Mouse (Mus musculus): ENCODE results near the gene Fam135a. TPM values are rescaled to one million over a fixed set of nuclear protein-coding genes. Genes with fewer than 3 reads are reported as not detected.

The Fam135a gene
- total and polyA plus RNA-seq, 2 experiments from 2014 or later, result 22.0 to 38.0 TPM

- TF ChIP-seq CTCF (IDR thresholded peaks at IDR 0.05), result no peak
- Histone ChIP-seq H3K27me3 (ENCODE audit: insufficient read depth, low read length) (no peaks in the 10 kb centered on the region), H3K27ac (ENCODE audit: low read depth, low read length) (no peak overlapping the region), H3K36me3 (ENCODE audit: insufficient read depth, low read length) (0 out of 2 replicates have a peak, but pooled peaks cover 2% of the 10 kb centered on the region), H3K4me1 (ENCODE audit: insufficient read depth, low read length) (peaks cover 6% of the 10 kb centered on the region; the same call in 1 of the 2 replicates), H3K9me3 (ENCODE audit: low read length) (no peaks in the 10 kb centered on the region), H3K9ac (replicated peaks; ENCODE audit: low read length, poor library complexity, severe bottlenecking) (no peak overlapping the region), H3K4me2 (ENCODE audit: low read depth, low read length, poor library complexity, severe bottlenecking) (no peak overlapping the region), H3K4me3 (ENCODE audit: low read depth, low read length) (no peak overlapping the region)
- 85% methylated on average over 8 of the region's 8 CpGs for WGBS
- ATAC-seq (ENCODE audit: low FRiP score) (no peak), DNase-seq (ENCODE audit: low spot score) (no peak)
Measured at GRCm38 (mm10) chr1:24007621-24008020, 92.5 kb downstream of the Fam135a start.

GRCm38 (mm10) chr1:24005070-24005804 is 94.9 kb downstream of the Fam135a start, which contains the start of gene Sdhaf4:
TSS of gene Sdhaf4 (minus strand) at chr1:24005656.
- Histone ChIP-seq H3K27me3 (ENCODE audit: insufficient read depth, low read length) (no peaks in the 10 kb centered on the region), H3K4me3 (ENCODE audit: low read depth, low read length) (peak within 1 kb of the TSS; percentile 58), H3K36me3 (ENCODE audit: insufficient read depth, low read length) (0 out of 2 replicates have a peak, but pooled peaks cover 5% of the 10 kb centered on the region), H3K27ac (ENCODE audit: low read depth, low read length) (peak within 1 kb of the TSS; percentile 82), H3K9ac (replicated peaks; ENCODE audit: low read length, poor library complexity, severe bottlenecking) (peak within 1 kb of the TSS; percentile 77), H3K4me2 (ENCODE audit: low read depth, low read length, poor library complexity, severe bottlenecking) (peak within 1 kb of the TSS; percentile 50), H3K9me3 (ENCODE audit: low read length) (no peaks in the 10 kb centered on the region), H3K4me1 (ENCODE audit: insufficient read depth, low read length) (peaks cover 6% of the 10 kb centered on the region; the same call in 1 of the 2 replicates)
- DNase-seq (ENCODE audit: low spot score), result peak; percentile 94
- peak; percentile 96 for ATAC-seq (ENCODE audit: low FRiP score)
- 1% methylated on average over 47 of the region's 47 CpGs for WGBS
- no peak for TF ChIP-seq CTCF (IDR thresholded peaks at IDR 0.05)

GRCm38 (mm10) chr1:23999318-23999717 is 100.8 kb downstream of the Fam135a start:
- ATAC-seq (ENCODE audit: low FRiP score) (no peak), DNase-seq (ENCODE audit: low spot score) (no peak)
- H3K9ac ChIP-seq (replicated peaks; ENCODE audit: low read length, poor library complexity, severe bottlenecking), result no peak overlapping the region
- H3K4me3 ChIP-seq (ENCODE audit: low read depth, low read length), result no peak overlapping the region
- H3K4me1 ChIP-seq (ENCODE audit: insufficient read depth, low read length), result peaks cover 3% of the 10 kb centered on the region; the same call in 1 of the 2 replicates
- WGBS, result 96% methylated on average over 5 of the region's 5 CpGs
- no peak for TF ChIP-seq CTCF (IDR thresholded peaks at IDR 0.05)
- no peaks in the 10 kb centered on the region for H3K27me3 ChIP-seq (ENCODE audit: insufficient read depth, low read length)
- peaks cover 10% of the 10 kb centered on the region; the same call in 1 of the 2 replicates for H3K36me3 ChIP-seq (ENCODE audit: insufficient read depth, low read length)
- no peak overlapping the region for H3K4me2 ChIP-seq (ENCODE audit: low read depth, low read length, poor library complexity, severe bottlenecking)
- no peaks in the 10 kb centered on the region for H3K9me3 ChIP-seq (ENCODE audit: low read length)
- no peak overlapping the region for H3K27ac ChIP-seq (ENCODE audit: low read depth, low read length)

- Histone ChIP-seq H3K4me2 (ENCODE audit: low read depth, low read length, poor library complexity, severe bottlenecking) (no peak overlapping the region), H3K27me3 (ENCODE audit: insufficient read depth, low read length) (no peaks in the 10 kb centered on the region), H3K4me1 (ENCODE audit: insufficient read depth, low read length) (no peaks in the 10 kb centered on the region), H3K9me3 (ENCODE audit: low read length) (no peaks in the 10 kb centered on the region), H3K4me3 (ENCODE audit: low read depth, low read length) (no peak overlapping the region), H3K27ac (ENCODE audit: low read depth, low read length) (no peak overlapping the region), H3K9ac (replicated peaks; ENCODE audit: low read length, poor library complexity, severe bottlenecking) (no peak overlapping the region), H3K36me3 (ENCODE audit: insufficient read depth, low read length) (peaks cover 10% of the 10 kb centered on the region; the same call in 1 of the 2 replicates)
- TF ChIP-seq CTCF (IDR thresholded peaks at IDR 0.05), result no peak
- 99% methylated on average over 7 of the region's 7 CpGs for WGBS
- DNase-seq (ENCODE audit: low spot score), result no peak
- ATAC-seq (ENCODE audit: low FRiP score), result no peak
Measured at GRCm38 (mm10) chr1:23998866-23999265, 101.3 kb downstream of the Fam135a start.

GRCm38 (mm10) chr1:23998120-23998810 is 101.9 kb downstream of the Fam135a start:
- Histone ChIP-seq H3K4me3 (ENCODE audit: low read depth, low read length) (no peak overlapping the region), H3K36me3 (ENCODE audit: insufficient read depth, low read length) (peaks cover 10% of the 10 kb centered on the region; the same call in 1 of the 2 replicates), H3K9me3 (ENCODE audit: low read length) (no peaks in the 10 kb centered on the region), H3K4me1 (ENCODE audit: insufficient read depth, low read length) (no peaks in the 10 kb centered on the region), H3K4me2 (ENCODE audit: low read depth, low read length, poor library complexity, severe bottlenecking) (no peak overlapping the region), H3K9ac (replicated peaks; ENCODE audit: low read length, poor library complexity, severe bottlenecking) (no peak overlapping the region), H3K27ac (ENCODE audit: low read depth, low read length) (no peak overlapping the region), H3K27me3 (ENCODE audit: insufficient read depth, low read length) (no peaks in the 10 kb centered on the region)
- no peak for DNase-seq (ENCODE audit: low spot score)
- ATAC-seq (ENCODE audit: low FRiP score), result no peak
- no peak for TF ChIP-seq CTCF (IDR thresholded peaks at IDR 0.05)
- 92% methylated on average over 7 of the region's 7 CpGs for WGBS

GRCm38 (mm10) chr1:23997493-23997892 is 102.6 kb downstream of the Fam135a start:
- Histone ChIP-seq H3K4me1 (ENCODE audit: insufficient read depth, low read length) (no peaks in the 10 kb centered on the region), H3K9me3 (ENCODE audit: low read length) (no peaks in the 10 kb centered on the region), H3K27me3 (ENCODE audit: insufficient read depth, low read length) (no peaks in the 10 kb centered on the region), H3K36me3 (ENCODE audit: insufficient read depth, low read length) (peaks cover 10% of the 10 kb centered on the region; the same call in 1 of the 2 replicates), H3K27ac (ENCODE audit: low read depth, low read length) (no peak overlapping the region), H3K4me3 (ENCODE audit: low read depth, low read length) (no peak overlapping the region), H3K9ac (replicated peaks; ENCODE audit: low read length, poor library complexity, severe bottlenecking) (no peak overlapping the region), H3K4me2 (ENCODE audit: low read depth, low read length, poor library complexity, severe bottlenecking) (no peak overlapping the region)
- no peak for TF ChIP-seq CTCF (IDR thresholded peaks at IDR 0.05)
- ATAC-seq (ENCODE audit: low FRiP score) (no peak), DNase-seq (ENCODE audit: low spot score) (no peak)
- WGBS, result 97% methylated on average over 3 of the region's 3 CpGs

Measured in midbrain, postnatal 0 days (tissue).